Mouse (Mus musculus) MN1 (cell line): ENCODE measurements at regions not wholly inside any gene's neighbourhood (a gene's known extent, or its start where the extent isn't known, plus 50 kb on each side); places are given as distances from the start of the nearest gene placed in this dataset.
"Not testable (repeated sequence)": the region's sequence is repeated elsewhere in the genome, so short reads cannot be mapped to it uniquely, and the experiment has no call there.

Experiments
- DNase-seq: peaks from one replicate; pipeline ENCODE4 v3.0.0-alpha.2; 2016; ENCODE audit warnings: low spot score

- DNase-seq: not testable (repeated sequence)
Observed at GRCm38 (mm10) chr14:53121704-53122103, 626.2 kb upstream of the Olfr1507 start.

DNA sequence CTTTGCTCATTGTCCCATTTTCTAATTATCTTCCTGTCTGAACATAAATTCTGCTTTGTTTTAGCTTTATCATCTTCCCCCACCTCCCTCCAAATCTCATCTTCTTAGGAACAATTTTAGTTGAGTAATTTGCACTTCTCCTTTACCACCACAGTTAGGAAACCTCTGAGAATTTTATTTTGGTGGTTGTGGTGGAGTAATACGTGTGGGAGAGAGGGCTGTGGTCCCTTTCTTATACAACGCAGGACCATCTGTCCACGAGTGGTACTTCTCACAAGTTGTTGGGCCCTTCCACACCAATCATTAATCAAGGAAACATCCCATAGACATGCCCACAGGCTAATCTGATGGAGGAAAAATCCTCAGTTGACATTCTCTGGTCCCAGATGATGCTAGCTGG, 614.2 kb upstream of the Olfr1507 start:
- DNase-seq: not testable (repeated sequence)

GRCm38 (mm10) chr14:53101362-53101761, 605.8 kb upstream of the Olfr1507 start:
- not testable (repeated sequence) for DNase-seq

GRCm38 (mm10) chr14:53090921-53091320, 595.4 kb upstream of the Olfr1507 start:
- not testable (repeated sequence) for DNase-seq

GRCm38 (mm10) chr14:53081853-53082252, 586.3 kb upstream of the Olfr1507 start:
- not testable (repeated sequence) for DNase-seq

DNA sequence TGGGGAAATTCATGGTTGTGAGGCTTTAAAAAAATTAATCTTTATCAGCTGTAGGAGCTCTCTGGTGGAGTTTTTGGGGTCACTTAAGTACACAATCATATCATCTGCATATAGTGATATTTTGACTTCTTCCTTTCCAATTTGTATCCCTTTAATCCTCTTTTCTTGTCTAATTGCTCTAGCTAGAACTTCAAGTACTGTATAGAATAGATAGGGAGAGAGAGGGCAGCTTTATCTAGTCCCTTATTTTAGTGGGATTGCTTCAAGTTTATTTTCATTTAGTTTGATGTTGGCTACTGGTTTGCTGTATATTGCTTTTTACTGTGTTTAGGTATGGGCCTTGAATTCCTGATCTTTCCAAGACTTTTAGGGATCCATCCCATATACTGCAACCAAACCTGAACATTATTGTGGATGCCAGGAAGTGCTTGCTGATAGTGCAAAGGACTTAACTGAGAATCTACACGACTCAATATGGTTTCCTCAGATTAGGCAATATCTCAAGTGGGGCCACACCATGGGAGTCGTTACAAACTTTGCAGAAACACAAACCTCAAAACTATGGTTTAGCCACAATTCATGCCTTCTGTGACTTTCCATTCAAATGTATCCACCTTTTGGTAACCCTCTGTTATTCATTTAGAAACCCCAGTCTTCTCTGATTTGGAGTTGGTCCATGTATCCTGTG, 585.6 kb upstream of the Olfr1507 start:
- DNase-seq: not testable (repeated sequence)

- DNase-seq: not testable (repeated sequence)
Observed at GRCm38 (mm10) chr14:53080556-53080955, 585.0 kb upstream of the Olfr1507 start.

DNA sequence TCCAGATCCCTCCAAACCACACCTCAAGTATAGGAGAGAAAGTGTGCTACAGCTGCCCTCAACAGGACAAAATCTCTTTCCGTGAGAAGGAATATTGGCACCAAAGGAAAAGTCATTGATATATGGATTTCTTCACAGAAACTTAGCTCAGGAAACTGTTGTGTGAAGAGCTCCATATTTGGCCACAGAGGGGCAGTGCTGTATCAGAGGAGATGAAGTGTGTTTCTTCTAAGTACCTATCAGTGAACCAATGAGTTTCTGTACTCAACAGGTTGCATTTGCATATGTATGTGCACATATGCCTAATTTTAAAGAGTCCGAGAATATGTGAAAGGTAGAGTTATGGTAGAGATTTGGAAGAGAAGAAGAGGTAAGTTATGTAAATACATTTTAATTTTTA, 580.4 kb upstream of the Olfr1507 start:
- not testable (repeated sequence) for DNase-seq

DNA sequence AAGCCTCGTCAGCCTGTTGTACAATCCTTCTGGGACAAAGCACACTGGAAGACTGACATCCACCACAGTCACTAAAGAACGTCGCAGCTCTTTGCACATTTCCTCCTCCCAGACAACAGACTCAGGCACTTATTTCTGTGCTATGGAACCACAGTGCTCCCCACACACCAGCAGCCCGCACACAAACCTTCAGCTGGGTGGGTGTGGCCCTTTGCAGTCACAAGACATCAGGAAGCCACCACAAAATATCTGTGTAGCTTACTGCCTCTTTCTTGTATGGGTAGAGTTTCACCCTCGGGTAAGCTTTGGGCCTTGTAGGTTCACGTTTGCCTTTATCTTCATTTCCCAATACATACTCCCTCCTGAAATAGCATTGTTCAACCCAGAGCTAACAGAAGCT, 577.6 kb upstream of the Olfr1507 start:
- not testable (repeated sequence) for DNase-seq

GRCm38 (mm10) chr14:53072502-53072901, 577.0 kb upstream of the Olfr1507 start:
- not testable (repeated sequence) for DNase-seq

DNA sequence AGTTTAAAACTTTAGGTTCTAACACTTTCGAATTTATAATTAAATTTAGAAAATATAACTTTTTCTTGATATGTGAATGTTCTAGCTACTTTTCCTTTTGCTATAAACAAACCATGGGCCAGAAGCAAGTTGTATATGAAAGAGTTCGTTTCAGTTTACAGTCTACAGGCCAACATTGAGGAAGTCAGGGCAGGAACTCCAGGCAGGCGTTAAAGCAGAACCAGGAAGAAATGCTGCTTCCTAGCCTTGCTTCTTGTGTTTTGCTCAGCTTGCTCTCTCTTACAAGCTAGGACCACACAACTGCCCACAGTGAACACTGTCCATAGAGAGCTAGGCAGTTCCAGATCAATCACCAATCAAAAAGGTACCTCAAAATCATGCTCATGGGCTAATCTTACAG, 558.9 kb upstream of the Olfr1507 start:
- DNase-seq: not testable (repeated sequence)

GRCm38 (mm10) chr14:53053465-53054123, 558.0 kb upstream of the Olfr1507 start:
- DNase-seq: not testable (repeated sequence)

- DNase-seq: not testable (repeated sequence)
Observed at GRCm38 (mm10) chr14:53047683-53048082, 552.1 kb upstream of the Olfr1507 start.

DNA sequence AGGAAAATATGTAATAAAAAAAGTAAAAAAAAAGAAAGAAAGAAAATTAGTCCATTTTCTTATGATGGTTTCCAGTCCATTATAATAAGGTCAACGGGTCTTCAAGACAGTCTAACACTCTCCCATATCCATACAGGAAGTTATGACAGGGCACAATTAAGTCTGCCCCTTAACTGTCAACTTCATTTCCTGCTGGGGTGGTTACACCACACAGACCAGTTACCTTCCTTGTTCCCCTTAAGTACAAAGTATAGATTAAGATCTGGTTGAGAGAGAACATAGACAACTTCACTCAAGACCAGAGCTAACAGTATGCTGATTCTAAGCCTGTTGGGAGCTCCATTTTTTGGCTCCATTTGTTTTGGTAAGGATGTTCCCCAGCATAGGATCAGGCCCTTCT, 551.4 kb upstream of the Olfr1507 start:
- not testable (repeated sequence) for DNase-seq

DNA sequence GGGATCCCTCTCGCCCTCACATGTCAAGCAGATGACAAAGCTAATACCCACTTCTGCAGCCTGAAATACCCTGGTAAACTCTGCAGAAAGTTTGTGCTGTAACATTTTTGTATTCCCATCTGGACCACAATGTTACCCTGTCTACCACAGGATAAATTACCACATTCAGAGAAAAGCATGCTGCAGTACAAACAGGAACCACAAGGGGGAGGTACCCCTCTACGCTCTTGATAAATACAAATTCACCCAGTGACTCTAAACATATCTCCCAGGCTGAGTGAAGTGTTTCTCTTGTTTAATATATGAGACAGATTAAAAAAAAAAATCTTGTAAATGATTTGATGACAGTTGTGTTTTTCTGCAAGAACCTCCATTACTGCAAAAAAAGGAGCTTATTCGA, 549.8 kb upstream of the Olfr1507 start:
- not testable (repeated sequence) for DNase-seq

- DNase-seq: not testable (repeated sequence)
Observed at GRCm38 (mm10) chr14:53044101-53044500, 548.6 kb upstream of the Olfr1507 start.

GRCm38 (mm10) chr14:53042016-53042415, 546.5 kb upstream of the Olfr1507 start:
- DNase-seq: not testable (repeated sequence)

GRCm38 (mm10) chr14:53039475-53039874, 543.9 kb upstream of the Olfr1507 start:
- not testable (repeated sequence) for DNase-seq

DNA sequence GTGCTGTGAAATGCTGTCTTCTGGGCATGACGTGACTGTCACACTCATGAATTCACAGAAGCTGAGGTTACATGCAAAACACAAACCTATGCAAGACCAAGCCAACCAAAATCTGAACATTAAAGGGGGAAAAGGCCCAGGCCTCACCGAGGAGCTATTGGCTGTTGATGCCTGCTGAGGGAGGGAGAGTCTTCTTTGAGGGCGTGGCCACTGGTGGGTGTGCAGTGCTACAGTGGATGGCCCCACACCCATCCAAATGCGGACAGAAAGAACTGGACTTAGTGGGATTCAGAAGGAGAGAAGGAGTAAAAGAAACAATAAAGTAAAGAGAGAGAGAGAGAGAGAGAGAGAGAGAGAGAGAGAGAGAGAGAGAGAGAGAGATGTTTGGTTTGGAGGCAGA, 539.4 kb upstream of the Olfr1507 start:
- not testable (repeated sequence) for DNase-seq

DNA sequence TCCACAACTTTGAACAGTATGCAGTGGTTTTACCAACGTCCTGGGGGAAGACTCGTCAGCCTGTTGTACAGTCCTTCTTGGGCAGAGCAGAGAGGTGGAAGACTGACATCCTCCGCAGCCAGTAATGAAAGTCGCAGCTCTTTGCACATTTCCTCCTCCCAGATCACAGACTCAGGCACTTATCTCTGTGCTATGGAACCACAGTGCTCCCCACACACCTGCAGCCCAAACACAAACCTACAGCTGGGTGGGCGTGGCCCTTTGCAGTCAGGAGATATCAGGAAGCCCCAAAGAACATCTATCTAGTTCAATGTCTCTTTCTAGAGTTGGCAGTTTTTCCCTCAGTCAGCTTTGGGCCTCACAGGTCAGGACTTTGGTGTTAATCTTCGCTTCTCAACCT, 537.7 kb upstream of the Olfr1507 start:
- not testable (repeated sequence) for DNase-seq

- not testable (repeated sequence) for DNase-seq
Observed at GRCm38 (mm10) chr14:53032498-53032897, 536.9 kb upstream of the Olfr1507 start.

DNA sequence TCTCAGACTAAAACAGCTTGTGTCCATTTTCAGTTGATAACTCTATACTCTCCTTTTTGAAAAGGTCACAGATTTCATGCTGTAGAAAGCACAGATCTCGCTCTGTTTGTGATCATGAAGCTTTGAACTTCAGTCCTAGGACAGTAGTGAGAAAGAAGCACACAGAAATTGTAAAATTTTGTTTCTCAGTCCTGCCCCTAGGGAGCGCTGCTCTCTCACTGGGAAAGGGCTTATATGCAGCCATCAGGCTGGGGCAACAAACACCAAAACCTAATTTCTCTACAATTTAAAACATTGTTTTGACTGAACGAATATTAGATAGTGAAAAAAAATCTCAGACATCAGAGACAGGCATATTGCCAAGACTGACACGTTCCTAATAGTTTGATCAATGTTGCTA, 534.7 kb upstream of the Olfr1507 start:
- DNase-seq: not testable (repeated sequence)

DNA sequence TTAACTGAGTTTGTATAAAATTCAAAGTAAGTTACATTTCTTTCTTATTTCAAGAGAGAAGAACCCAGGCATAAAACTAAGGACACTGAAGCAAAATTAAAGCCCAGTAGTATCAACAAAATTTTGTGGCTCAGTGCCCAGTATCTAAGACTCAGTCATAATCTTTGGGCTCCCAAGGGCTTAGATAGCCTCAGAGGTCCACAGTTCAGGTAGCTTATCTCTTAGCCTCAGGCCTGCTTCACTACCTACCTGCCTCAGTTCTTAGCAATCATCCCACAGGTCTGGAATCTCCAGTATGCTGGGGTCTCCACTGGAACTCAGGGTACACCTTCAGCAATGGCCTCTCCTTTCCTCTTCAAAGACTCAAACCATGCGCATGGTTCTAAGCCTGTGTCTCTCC, 531.4 kb upstream of the Olfr1507 start:
- DNase-seq: not testable (repeated sequence)
